Mouse (Mus musculus): ENCODE data around the gene Rnf225.
"Not testable (repeated sequence)": the region's sequence is repeated elsewhere in the genome, so short reads cannot be mapped to it uniquely, and the experiment has no call there.

Gene Rnf225

GRCm38 (mm10) chr7:12927191-12927680 is at the start of gene Rnf225:
TSS of gene Rnf225 (plus strand) at chr7:12927416.
- DNase-seq, result peak; percentile 56

GRCm38 (mm10) chr7:12880036-12880435 is 47.2 kb upstream of the Rnf225 start:
- DNase-seq, result no peak

- not testable (repeated sequence) for DNase-seq
Measured at GRCm38 (mm10) chr7:12880497-12880896, 46.7 kb upstream of the Rnf225 start.

GRCm38 (mm10) chr7:12880911-12881660 is 46.1 kb upstream of the Rnf225 start, which contains the start of gene Zfp128:
TSS of gene Zfp128 (plus strand) at chr7:12881177.
- DNase-seq, result peak; percentile 96

GRCm38 (mm10) chr7:12886563-12887266 is 40.5 kb upstream of the Rnf225 start:
- no peak for DNase-seq

- DNase-seq, result no peak
Measured at GRCm38 (mm10) chr7:12887585-12887984, 39.6 kb upstream of the Rnf225 start.

GRCm38 (mm10) chr7:12890928-12891327 is 36.3 kb upstream of the Rnf225 start:
- DNase-seq, result no peak

- no peak for DNase-seq
Measured at GRCm38 (mm10) chr7:12891334-12891733, 35.9 kb upstream of the Rnf225 start.

GRCm38 (mm10) chr7:12897655-12898410 is 29.4 kb upstream of the Rnf225 start, which contains the start of gene Zscan22:
TSS of gene Zscan22 (plus strand) at chr7:12897815.
- DNase-seq, result peak; percentile 96

- no peak for DNase-seq
Measured at GRCm38 (mm10) chr7:12901517-12901916, 25.7 kb upstream of the Rnf225 start.

GRCm38 (mm10) chr7:12903623-12904022 is 23.6 kb upstream of the Rnf225 start:
- DNase-seq, result no peak

GRCm38 (mm10) chr7:12905146-12905545 is 22.1 kb upstream of the Rnf225 start:
- DNase-seq, result no peak

- DNase-seq, result peak; percentile 88
Measured at GRCm38 (mm10) chr7:12909498-12909962, 17.7 kb upstream of the Rnf225 start.

- DNase-seq, result peak; percentile 68
Measured at GRCm38 (mm10) chr7:12910181-12910668, 17.0 kb upstream of the Rnf225 start.

- peak; percentile 23 for DNase-seq
Measured at GRCm38 (mm10) chr7:12913556-12913955, 13.7 kb upstream of the Rnf225 start.

- not testable (repeated sequence) for DNase-seq
Measured at GRCm38 (mm10) chr7:12920495-12920894, 6.7 kb upstream of the Rnf225 start.

- DNase-seq, result no peak
Measured at GRCm38 (mm10) chr7:12921318-12921704, 5.9 kb upstream of the Rnf225 start.

GRCm38 (mm10) chr7:12921705-12922465 is 5.3 kb upstream of the Rnf225 start, which contains the start of gene Rps5:
TSS of gene Rps5 (plus strand) at chr7:12922290.
- peak; percentile 99 for DNase-seq

GRCm38 (mm10) chr7:12922729-12923128 is 4.5 kb upstream of the Rnf225 start:
- no peak for DNase-seq

GRCm38 (mm10) chr7:12926316-12926715 is 900 bp upstream of the Rnf225 start:
- DNase-seq, result no peak

GRCm38 (mm10) chr7:12927693-12928589 is 725 bp downstream of the Rnf225 start:
- DNase-seq, result no peak

Data from kidney, adult 9 months (tissue).